Mouse (Mus musculus): Measurements from ENCODE around the gene Daam1.

The Daam1 gene

DNA sequence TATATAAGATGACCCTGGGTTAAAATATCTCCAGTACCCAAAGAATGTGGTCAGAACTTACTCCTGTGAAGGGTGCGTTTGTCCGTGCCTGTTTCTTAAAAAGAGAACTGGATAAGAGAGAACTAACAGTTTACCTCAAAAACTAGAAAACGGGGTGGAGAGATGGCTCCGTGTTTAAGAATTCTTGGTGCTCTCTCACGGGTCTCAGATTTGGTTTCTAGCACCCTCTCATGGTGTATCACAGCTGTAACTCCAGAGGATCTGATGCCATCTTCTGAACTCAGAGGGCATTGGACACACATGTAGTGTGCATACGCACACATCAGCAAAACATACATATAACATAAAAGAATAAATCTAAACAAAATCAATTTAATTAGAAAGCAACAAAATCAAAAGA is 181.2 kb downstream of the Daam1 start:
- no peak for DNase-seq

DNA sequence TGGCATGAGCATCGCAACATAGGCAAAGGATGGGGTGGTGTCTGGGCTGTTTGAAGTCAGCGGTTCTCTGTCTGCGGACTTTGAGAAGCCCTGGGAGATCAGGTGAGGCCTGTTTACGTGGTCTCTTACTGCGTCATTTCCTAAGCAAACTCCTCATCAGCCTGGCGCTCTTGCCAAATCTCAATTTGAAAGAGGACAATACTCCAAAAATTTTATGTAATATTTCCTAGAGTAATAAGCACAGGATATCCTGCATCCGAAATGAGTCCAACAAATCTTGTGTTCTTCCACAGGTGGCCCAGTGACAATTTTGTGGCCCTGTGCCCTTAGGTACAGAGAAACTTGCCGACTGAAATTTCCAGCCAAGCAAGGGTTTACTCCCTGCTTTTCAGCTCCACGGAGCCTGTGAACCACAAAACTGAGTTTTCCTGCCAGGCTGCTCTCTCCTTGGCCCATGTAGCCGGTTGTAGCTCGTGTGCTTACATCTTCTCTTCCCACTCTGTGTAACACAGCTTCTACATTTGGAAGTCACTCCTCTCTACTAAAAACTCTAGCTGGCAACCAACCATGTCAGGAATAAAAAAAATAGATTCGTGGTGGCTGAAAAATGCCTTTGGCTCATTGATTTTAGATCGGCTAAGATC is 183.0 kb downstream of the Daam1 start:
- DNase-seq: no peak

- peak; percentile 7 for DNase-seq
These were observed 183.5 kb downstream of the Daam1 start for GRCm38 (mm10) chr12:72014355-72014776.

DNA sequence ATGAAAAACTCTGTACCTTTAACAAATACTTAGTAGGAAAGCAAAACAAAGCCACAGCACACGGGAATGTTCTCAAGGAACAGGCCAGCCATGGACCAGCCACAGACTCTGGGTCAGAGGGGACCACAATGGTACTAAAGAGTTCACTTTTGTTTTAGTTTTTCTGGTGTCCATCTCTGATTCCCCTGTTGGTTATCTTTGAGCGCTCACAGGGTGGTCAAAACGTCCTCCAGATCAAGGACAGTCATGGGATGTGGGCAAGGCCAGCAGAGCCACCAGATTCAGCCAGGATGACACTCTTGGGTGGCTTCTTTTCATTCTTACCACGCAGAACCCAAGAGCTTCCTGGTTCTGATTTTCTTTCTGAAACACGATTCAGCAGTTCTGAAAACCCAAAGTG is 184.4 kb downstream of the Daam1 start:
- DNase-seq: no peak

GRCm38 (mm10) chr12:72020285-72020684 is 189.4 kb downstream of the Daam1 start:
- no peak for DNase-seq

DNA sequence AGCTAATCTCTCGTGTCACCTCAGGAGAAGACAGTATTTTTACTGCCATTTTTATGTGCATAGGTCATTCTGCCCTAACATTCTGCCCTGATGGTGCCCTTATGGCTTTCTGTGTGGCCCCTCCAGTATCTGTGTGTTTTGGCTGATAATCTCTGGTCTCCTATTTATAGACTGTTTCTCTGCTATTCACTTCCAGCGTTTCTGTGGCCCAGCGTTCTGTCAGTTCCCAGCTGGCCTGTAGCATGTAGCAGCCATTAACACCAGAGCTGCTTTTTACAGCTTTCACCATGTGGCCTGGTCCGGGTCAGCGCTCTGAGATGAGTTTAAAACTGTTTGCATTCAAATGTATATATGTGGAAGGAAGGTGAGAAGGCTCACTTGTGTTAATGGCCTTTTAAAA is 190.7 kb downstream of the Daam1 start:
- no peak for DNase-seq

- no peak for DNase-seq
These were observed 191.9 kb downstream of the Daam1 start for GRCm38 (mm10) chr12:72022790-72023189.

GRCm38 (mm10) chr12:72023572-72023971 is 192.7 kb downstream of the Daam1 start:
- DNase-seq: no peak

DNA sequence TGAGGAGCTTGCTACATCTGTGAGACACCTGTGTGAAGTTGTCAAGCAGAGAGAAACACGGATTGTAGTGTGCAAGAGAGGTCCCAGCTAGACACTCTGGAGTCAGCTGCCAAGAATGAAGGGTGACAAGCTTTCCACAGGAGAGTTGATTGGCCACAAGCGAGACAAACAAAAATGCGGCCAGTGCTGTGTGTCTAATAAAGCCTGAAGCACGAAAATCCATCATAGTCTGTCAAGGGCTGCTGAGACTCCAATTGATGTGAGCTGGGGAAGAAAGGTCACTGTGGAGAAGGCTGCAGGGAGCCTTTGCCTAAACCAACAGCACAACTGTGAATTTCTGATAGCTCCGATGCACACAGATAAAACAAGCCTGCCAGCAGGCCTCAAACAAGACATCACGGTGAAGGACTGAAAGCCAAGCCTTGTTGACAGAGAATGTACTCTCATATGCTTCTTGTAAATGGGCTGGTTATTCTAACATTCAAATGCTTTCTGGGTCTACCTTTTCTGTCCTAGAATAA is 194.5 kb downstream of the Daam1 start:
- DNase-seq: no peak

GRCm38 (mm10) chr12:72031171-72031570 is 200.3 kb downstream of the Daam1 start:
- no peak for DNase-seq

- no peak for DNase-seq
These were observed 200.9 kb downstream of the Daam1 start for GRCm38 (mm10) chr12:72031794-72032193.

DNA sequence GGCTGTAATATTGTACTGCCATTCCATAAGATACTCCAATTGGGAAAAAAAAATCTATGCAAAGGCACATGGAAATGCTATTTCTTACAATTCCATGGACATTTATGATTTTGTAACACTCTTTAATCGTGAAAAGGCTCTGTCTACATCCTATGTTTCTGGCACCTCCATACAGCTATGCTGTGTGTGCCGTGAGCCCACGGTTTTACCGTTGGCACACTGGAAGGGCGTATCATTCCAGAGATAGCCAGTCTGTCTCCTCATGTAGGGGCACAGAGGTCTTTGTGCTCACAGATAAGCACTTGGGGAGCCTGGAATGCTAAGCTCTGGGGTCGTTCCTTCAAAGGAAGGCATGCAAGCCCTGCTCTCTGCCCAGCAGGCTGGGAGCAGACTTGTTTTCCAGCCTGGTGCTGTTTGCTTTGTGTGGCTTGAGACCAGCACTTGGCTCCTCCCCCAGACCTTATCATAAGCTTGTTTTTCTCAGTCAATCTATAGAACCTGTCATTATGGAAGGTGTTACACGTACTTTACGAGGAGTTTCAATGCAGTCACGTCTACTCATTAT is 205.3 kb downstream of the Daam1 start:
- no peak for DNase-seq

DNA sequence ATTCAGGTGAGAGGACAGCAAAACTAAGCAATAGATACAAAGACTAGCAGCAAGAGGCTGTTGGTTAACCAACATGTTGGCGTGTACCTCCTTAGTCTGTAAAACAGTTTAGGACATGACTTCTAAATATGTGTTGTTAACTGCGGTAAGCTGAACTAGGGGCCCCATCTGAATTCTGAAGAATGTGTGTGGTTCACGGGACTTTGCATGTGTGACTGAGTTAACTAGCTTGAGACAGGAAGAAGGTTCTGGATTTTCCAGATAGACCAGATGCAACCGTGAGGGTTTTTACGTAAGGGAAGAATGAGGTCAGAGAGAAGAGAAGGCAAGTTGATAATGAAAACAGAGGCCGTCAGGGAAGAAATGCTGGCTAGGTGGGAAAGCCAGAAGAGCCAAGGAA is 206.2 kb downstream of the Daam1 start:
- no peak for DNase-seq

- DNase-seq: no peak
These were observed 208.0 kb downstream of the Daam1 start for GRCm38 (mm10) chr12:72038866-72039265.

DNA sequence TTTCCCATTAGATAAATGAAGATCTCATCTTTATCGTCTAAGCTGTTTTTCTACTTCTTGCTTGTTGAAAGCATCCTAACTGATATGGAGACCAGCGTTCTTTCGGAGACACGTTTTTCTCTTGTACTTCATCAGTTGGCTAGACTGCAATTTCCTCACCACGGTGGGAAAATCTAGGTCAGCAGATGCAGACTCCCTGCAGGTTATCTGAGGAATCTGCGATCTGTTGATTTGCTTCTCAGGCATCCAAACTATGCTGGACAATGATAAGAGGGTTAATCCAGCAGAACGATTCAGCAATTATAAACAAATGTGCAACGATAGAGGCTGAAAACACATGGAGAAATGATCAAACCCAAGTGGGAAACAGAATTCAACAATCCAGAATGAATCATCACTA is 208.6 kb downstream of the Daam1 start:
- DNase-seq: no peak

- no peak for DNase-seq
These were observed 210.4 kb downstream of the Daam1 start for GRCm38 (mm10) chr12:72041238-72041637.
